Comparison of ENCODE assay signal across 8 mouse cellular contexts in genomic region chrX:94724192-94724971, GRCm38 (mm10). TPM values are rescaled to one million over a fixed set of nuclear protein-coding genes. Genes with fewer than 3 reads are reported as not detected.
A peak's percentile ranks its signal among the peaks of the same experiment; 100 is the strongest.
DNase-seq lines count a peak whose midpoint lies in the region; ATAC-seq and TF ChIP-seq lines count a peak whose summit lies in the region.
"Not testable (repeated sequence)": the region's sequence is repeated elsewhere in the genome, so short reads cannot be mapped to it uniquely, and the experiment has no call there.

Zxdb (plus strand) TSS chrX:94724569.

- H3K9me3 ChIP-seq in embryonic facial prominence, embryonic 13.5 days; heart, embryonic 11.5 days (replicated peaks; ENCODE audit: control insufficient read depth, low read length); hindbrain, postnatal 0 days (ENCODE audit: low read length); limb, embryonic 14.5 days (ENCODE audit: control insufficient read depth, low read length); neural tube, embryonic 15.5 days (replicated peaks): not testable (repeated sequence)

- TF ChIP-seq CTCF in hindbrain, postnatal 0 days (IDR thresholded peaks at IDR 0.05; ENCODE audit: low read depth), result not testable (repeated sequence)

- not testable (repeated sequence) for DNase-seq in hindbrain, postnatal 0 days (ENCODE audit: low spot score); layer of hippocampus, postnatal 14 days (ENCODE audit: low spot score in 2 of 2); limb, embryonic 14.5 days (ENCODE audit: low spot score)

- not testable (repeated sequence) for H3K27me3 ChIP-seq in embryonic facial prominence, embryonic 13.5 days; heart, embryonic 11.5 days (ENCODE audit: control insufficient read depth, insufficient read depth, low read length); hindbrain, postnatal 0 days (ENCODE audit: insufficient read depth, low read length); limb, embryonic 14.5 days (ENCODE audit: control insufficient read depth, insufficient read depth, low read length); neural tube, embryonic 15.5 days (replicated peaks)

- peak; percentile 73 for ATAC-seq in CD4-positive, CD25-positive, alpha-beta regulatory T cell, adult 4 months
- peak; percentile 60 for ATAC-seq in embryonic facial prominence, embryonic 13.5 days (ENCODE audit: insufficient number of reproducible peaks, insufficient read depth, low FRiP score, low TSS enrichment, low read depth)
- ATAC-seq in heart, embryonic 11.5 days (replicated peaks; ENCODE audit: insufficient number of reproducible peaks, low FRiP score, low TSS enrichment), result peak; percentile 62
- peak; percentile 77 for ATAC-seq in hindbrain, postnatal 0 days
- ATAC-seq in limb, embryonic 14.5 days (ENCODE audit: low FRiP score, low read depth), result peak; percentile 82
- peak; percentile 63 for ATAC-seq in megakaryocyte progenitor cell, adult 5-6 weeks (replicated peaks; ENCODE audit: poor library complexity)
- peak; percentile 87 for ATAC-seq in neural tube, embryonic 15.5 days (ENCODE audit: low FRiP score)

- H3K4me2 ChIP-seq in embryonic facial prominence, embryonic 13.5 days; heart, embryonic 11.5 days; hindbrain, postnatal 0 days (ENCODE audit: low read depth, low read length); limb, embryonic 14.5 days (replicated peaks; ENCODE audit: low read depth, low read length, severe bottlenecking): not testable (repeated sequence)
- 0 out of 2 replicates have a peak within 1 kb of the TSS, but pooled peaks have one; percentile 23 for H3K4me2 ChIP-seq in neural tube, embryonic 15.5 days

- WGBS in embryonic facial prominence, embryonic 13.5 days, result no CpG with 5 or more reads among the region's 60 CpGs
- WGBS in heart, embryonic 11.5 days (ENCODE audit: insufficient replicate concordance), result no CpG with 5 or more reads among the region's 60 CpGs
- WGBS in hindbrain, postnatal 0 days, result no CpG with 5 or more reads among the region's 60 CpGs
- WGBS in limb, embryonic 14.5 days, result no CpG with 5 or more reads among the region's 60 CpGs
- no CpG with 5 or more reads among the region's 60 CpGs for WGBS in neural tube, embryonic 15.5 days

- H3K4me1 ChIP-seq in embryonic facial prominence, embryonic 13.5 days; heart, embryonic 11.5 days (ENCODE audit: control insufficient read depth, insufficient read depth, low read length); hindbrain, postnatal 0 days (ENCODE audit: insufficient read depth, low read length); limb, embryonic 14.5 days (ENCODE audit: control insufficient read depth, insufficient read depth, low read length); neural tube, embryonic 15.5 days: not testable (repeated sequence)

- H3K36me3 ChIP-seq in embryonic facial prominence, embryonic 13.5 days; heart, embryonic 11.5 days (ENCODE audit: control insufficient read depth, insufficient read depth, low read length); hindbrain, postnatal 0 days (ENCODE audit: insufficient read depth, low read length); limb, embryonic 14.5 days (ENCODE audit: control insufficient read depth, insufficient read depth, low read length); neural tube, embryonic 15.5 days: not testable (repeated sequence)

- H3K4me3 ChIP-seq in embryonic facial prominence, embryonic 13.5 days, result peak within 1 kb of the TSS; percentile 35
- H3K4me3 ChIP-seq in heart, embryonic 11.5 days (ENCODE audit: low read depth, low read length); limb, embryonic 14.5 days (replicated peaks; ENCODE audit: low read length): not testable (repeated sequence)
- H3K4me3 ChIP-seq in hindbrain, postnatal 0 days (ENCODE audit: low read length), result peak within 1 kb of the TSS; percentile 18; the same call in 1 of the 2 replicates
- peak within 1 kb of the TSS; percentile 25; the same call in 1 of the 2 replicates for H3K4me3 ChIP-seq in neural tube, embryonic 15.5 days (replicated peaks)

- H3K27ac ChIP-seq in embryonic facial prominence, embryonic 13.5 days; heart, embryonic 11.5 days (ENCODE audit: low read depth, low read length); hindbrain, postnatal 0 days; limb, embryonic 14.5 days (replicated peaks; ENCODE audit: low read depth, low read length); neural tube, embryonic 15.5 days (replicated peaks): not testable (repeated sequence)

- TF ChIP-seq POLR2A in limb, embryonic 14.5 days (IDR thresholded peaks at IDR 0.05; ENCODE audit: borderline replicate concordance, extremely low read depth, insufficient read depth, insufficient read length), result not testable (repeated sequence)

- not testable (repeated sequence) for H3K9ac ChIP-seq in embryonic facial prominence, embryonic 13.5 days; heart, embryonic 11.5 days (ENCODE audit: low read depth, low read length); hindbrain, postnatal 0 days (replicated peaks; ENCODE audit: low read length); limb, embryonic 14.5 days (ENCODE audit: low read depth, low read length, severe bottlenecking); neural tube, embryonic 15.5 days (replicated peaks)

RNA-seq across cellular contexts. Expression of gene Zxdb, which starts in this region (rescaled TPM):
- 1 to 10 TPM; 1.4 to 2.7 TPM for polyA plus RNA-seq in CD4-positive, CD25-positive, alpha-beta regulatory T cell, adult 4 months (2017; shearing (Covaris generic))
- polyA plus RNA-seq in embryonic facial prominence, embryonic 13.5 days (2015; fragmentation: Nextera tagmentation; extraction: Ambion mirVana), result 1.4 and 2.0 TPM in 2 replicates
- polyA plus RNA-seq in heart, embryonic 11.5 days (2014; fragmentation: Nextera tagmentation; extraction: Ambion mirVana), result 0.96 and 1.1 TPM in 2 replicates
- total RNA-seq in hindbrain, postnatal 0 days (2014; rRNA removed), result 24.2 and 24.7 TPM in 2 replicates
- 1.6 and 1.8 TPM in 2 replicates for polyA plus RNA-seq in hindbrain, postnatal 0 days (2015; fragmentation: Nextera tagmentation; extraction: Ambion mirVana)
- total RNA-seq in layer of hippocampus, postnatal 14 days (2021), result 10 to 100 TPM; 11.8 to 13.4 TPM
- 5.2 and 6.6 TPM in 2 replicates for polyA plus RNA-seq in limb, embryonic 14.5 days (2012; rRNA removed)
- polyA plus RNA-seq in limb, embryonic 14.5 days (2014; fragmentation: Nextera tagmentation; extraction: Ambion mirVana), result 2.7 and 3.0 TPM in 2 replicates
- 7.5 and 8.5 TPM in 2 replicates for total RNA-seq in megakaryocyte progenitor cell, adult 5-6 weeks (2015)
- 5.1 and 7.2 TPM in 2 replicates for total RNA-seq in megakaryocyte progenitor cell, adult 5-6 weeks (2017)
- polyA plus RNA-seq in neural tube, embryonic 15.5 days (2015; fragmentation: Nextera tagmentation; extraction: Ambion mirVana), result 1.6 and 1.7 TPM in 2 replicates
